Mouse (Mus musculus) hindbrain, embryonic 13.5 days (tissue): Measurements from ENCODE around the gene Nsun5. TPM values are rescaled to one million over a fixed set of nuclear protein-coding genes. Genes with fewer than 3 reads are reported as not detected.

Experiments
- ATAC-seq: fragments of 200-750 bp; cut with Nextera tagmentation; 2 replicates; pipeline ENCODE4 v1.8.0; 2017; ENCODE audit warnings: moderate TSS enrichment; ENCODE audit not compliant: low FRiP score
- H3K27ac ChIP-seq: fragments of 300-500 bp; sonication (generic); 2 replicates; pipeline ENCODE4 v1.5.1; 2015; ENCODE audit warnings: inconsistent platforms, mild to moderate bottlenecking, moderate library complexity
- H3K27me3 ChIP-seq: fragments of 300-500 bp; sonication (generic); 2 replicates; pipeline ENCODE4 v1.6.1; 2015; ENCODE audit warnings: mild to moderate bottlenecking, inconsistent platforms
- H3K36me3 ChIP-seq: fragments of 300-500 bp; sonication (generic); 2 replicates; pipeline ENCODE4 v1.6.1; 2015; ENCODE audit warnings: mild to moderate bottlenecking, inconsistent platforms
- H3K4me1 ChIP-seq: fragments of 300-500 bp; sonication (generic); replicated peaks from 2 replicates; pipeline ENCODE4 v1.6.1; 2015; ENCODE audit warnings: inconsistent platforms
- H3K4me2 ChIP-seq: fragments of 300-500 bp; sonication (generic); 2 replicates; pipeline ENCODE4 v1.6.1; 2015; ENCODE audit warnings: inconsistent platforms, mild to moderate bottlenecking, moderate library complexity
- H3K4me3 ChIP-seq: fragments of 300-500 bp; sonication (generic); 2 replicates; pipeline ENCODE4 v1.5.1; 2015; ENCODE audit warnings: mild to moderate bottlenecking, inconsistent platforms
- H3K9ac ChIP-seq: fragments of 300-500 bp; sonication (generic); 2 replicates; pipeline ENCODE4 v1.6.1; 2015; ENCODE audit warnings: mild to moderate bottlenecking, inconsistent platforms
- H3K9me3 ChIP-seq: fragments of 300-500 bp; sonication (generic); 2 replicates; pipeline ENCODE4 v1.6.1; 2016; ENCODE audit warnings: inconsistent platforms
- WGBS: fragments of 180-500 bp; shearing (Covaris S2); methylation state at CpG from one replicate; pipeline ENCODE4 v1.1.7; 2015; 5-methylcytosine and 5-hydroxymethylcytosine counted together
- polyA plus RNA-seq: library from polyadenylated mRNA; unstranded; fragments of >200 nt; fragmentation: Nextera tagmentation; extraction: Ambion mirVana; gene quantifications from 2 replicates; pipeline ENCODE4 v1.2.1, GENCODE M21; 2015

Nsun5 gene
- 31.1 and 31.2 TPM in 2 replicates for polyA plus RNA-seq

DNA sequence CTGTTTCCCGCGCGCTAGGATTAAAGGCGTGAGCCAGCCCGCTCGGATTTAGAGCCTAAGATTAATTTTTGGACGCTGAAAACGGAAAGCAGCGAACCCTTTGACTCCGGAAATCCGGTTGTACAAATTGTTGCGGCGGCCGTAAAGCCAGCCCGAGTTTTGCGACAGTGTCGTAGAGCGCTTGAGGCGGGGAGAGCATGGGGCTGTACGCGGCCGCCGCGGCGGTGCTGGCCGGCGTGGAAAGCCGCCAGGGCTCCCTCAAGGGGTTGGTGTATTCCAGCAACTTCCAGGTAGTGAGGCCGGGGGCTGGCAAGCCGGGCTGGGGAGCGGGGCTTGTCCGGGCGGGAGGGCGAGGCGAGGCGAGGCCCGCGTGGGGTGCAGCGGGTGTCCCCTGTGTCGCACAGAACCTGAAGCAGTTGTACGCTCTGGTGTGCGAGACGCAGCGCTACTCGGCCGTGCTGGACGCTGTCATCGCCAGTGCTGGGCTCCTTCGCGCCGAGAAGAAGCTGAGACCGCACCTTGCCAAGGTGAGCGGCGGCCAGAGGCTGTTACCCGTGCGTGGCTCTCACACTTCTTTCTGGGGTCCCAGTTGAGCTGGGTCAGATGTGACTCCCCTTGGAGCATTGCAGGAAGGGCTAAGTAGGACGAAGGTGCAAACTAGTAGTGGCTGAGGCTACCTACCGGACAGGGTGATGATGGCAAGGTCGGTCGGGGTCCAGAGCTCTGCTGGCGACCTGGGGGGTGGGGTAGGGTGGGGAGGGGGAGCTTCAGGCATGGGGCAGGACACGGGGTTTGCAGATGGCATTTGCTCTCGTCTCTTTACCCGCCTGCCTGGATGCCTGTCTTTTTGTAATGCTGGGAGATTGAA lies at the start of gene Nsun5:
TSS of gene Nsun5 (plus strand) at position 167 of the 868 bp plus-strand sequence.
- Histone ChIP-seq H3K36me3 (peaks cover 37% of the 10 kb centered on the region), H3K4me1 (peaks cover 20% of the 10 kb centered on the region), H3K27ac (peak within 1 kb of the TSS; percentile 81), H3K27me3 (0 out of 2 replicates have a peak, but pooled peaks cover 7% of the 10 kb centered on the region), H3K4me2 (peak within 1 kb of the TSS; percentile 88), H3K4me3 (peak within 1 kb of the TSS; percentile 97), H3K9me3 (no peaks in the 10 kb centered on the region), H3K9ac (peak within 1 kb of the TSS; percentile 93)
- WGBS = under 1% methylated on average over 64 of the region's 64 CpGs
- peak; percentile 84 for ATAC-seq

DNA sequence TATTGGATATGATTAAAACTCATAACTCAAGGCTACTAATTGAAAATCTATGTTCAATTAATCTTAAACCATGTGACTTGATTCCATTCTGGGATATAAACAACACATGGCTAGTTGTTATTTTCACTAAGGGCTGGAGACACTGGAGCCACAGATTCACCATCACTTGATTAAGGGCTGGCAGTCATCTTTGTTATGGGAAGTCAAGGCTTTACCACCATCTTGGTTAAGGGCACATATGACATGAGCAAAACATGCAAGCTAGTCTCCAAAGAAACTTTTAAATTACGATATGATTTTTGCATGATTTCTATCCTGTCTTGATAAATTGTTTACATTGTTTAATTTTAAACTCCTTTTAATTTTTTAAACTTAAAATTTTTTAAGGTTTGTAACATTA lies 47.6 kb upstream of the Nsun5 start:
- Histone ChIP-seq H3K27me3 (no peaks in the 10 kb centered on the region), H3K27ac (no peak overlapping the region), H3K9me3 (no peaks in the 10 kb centered on the region), H3K4me1 (no peaks in the 10 kb centered on the region), H3K36me3 (no peaks in the 10 kb centered on the region), H3K9ac (no peak overlapping the region), H3K4me3 (no peak overlapping the region), H3K4me2 (no peak overlapping the region)
- WGBS = 87% methylated on average over 1 of the region's 1 CpGs
- no peak for ATAC-seq

DNA sequence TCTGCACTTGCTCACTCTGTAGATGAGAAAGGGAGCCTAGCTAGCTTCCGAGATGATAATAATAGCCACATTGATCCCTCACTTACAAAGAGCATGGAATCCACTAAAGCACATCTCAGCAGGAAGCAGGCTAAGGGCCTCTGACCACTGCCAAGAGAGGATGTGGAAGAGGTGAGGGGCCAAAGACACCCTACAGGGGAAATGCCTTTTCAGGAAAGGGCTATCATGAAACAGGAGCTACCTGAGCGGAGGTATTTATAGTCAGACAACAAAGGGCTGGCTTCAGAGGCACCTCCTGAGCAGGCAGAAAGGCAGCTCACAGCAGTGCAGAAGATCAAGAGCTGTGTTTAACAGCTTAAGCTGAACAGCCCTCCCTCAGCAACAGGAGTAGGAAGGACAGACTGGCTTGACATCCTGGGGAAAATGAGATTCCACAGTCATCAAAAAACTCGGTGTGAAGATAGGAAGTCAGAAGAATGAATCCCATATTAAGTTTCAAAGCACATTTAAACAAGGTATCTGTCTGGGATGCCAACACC lies 43.6 kb upstream of the Nsun5 start:
- ATAC-seq = no peak
- Histone ChIP-seq H3K36me3 (no peaks in the 10 kb centered on the region), H3K4me2 (no peak overlapping the region), H3K4me3 (no peak overlapping the region), H3K4me1 (no peaks in the 10 kb centered on the region), H3K9ac (0 out of 2 replicates have a peak overlapping the region, but pooled peaks have one; percentile 5), H3K27me3 (no peaks in the 10 kb centered on the region), H3K9me3 (no peaks in the 10 kb centered on the region), H3K27ac (no peak overlapping the region)
- 16% methylated on average over 3 of the region's 3 CpGs for WGBS

DNA sequence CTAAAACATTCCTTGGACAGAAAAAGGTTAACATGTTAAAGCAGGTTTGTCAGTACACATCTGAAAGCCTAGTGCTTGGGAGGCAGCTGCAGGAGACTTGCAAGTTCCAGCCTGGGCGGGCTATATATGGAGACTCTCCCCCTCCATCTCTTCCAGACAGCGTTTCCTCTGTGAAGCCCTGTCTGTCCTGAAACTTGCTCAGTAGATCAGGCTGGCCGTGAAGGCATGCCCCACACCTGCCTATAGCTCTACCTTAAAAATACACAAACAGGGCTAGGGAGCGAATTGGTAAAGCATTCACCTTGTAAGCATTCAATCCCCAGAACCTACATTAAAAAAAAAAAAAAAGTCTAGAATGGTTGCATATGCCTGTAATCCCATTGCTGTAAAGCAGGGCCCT lies 40.3 kb upstream of the Nsun5 start:
- H3K4me3 ChIP-seq = no peak overlapping the region
- H3K9ac ChIP-seq = no peak overlapping the region
- no peaks in the 10 kb centered on the region for H3K4me1 ChIP-seq
- no peak overlapping the region for H3K27ac ChIP-seq
- no peaks in the 10 kb centered on the region for H3K27me3 ChIP-seq
- H3K4me2 ChIP-seq = no peak overlapping the region
- H3K9me3 ChIP-seq = no peaks in the 10 kb centered on the region
- ATAC-seq = no peak
- 86% methylated on average over 4 of the region's 4 CpGs for WGBS
- no peaks in the 10 kb centered on the region for H3K36me3 ChIP-seq

DNA sequence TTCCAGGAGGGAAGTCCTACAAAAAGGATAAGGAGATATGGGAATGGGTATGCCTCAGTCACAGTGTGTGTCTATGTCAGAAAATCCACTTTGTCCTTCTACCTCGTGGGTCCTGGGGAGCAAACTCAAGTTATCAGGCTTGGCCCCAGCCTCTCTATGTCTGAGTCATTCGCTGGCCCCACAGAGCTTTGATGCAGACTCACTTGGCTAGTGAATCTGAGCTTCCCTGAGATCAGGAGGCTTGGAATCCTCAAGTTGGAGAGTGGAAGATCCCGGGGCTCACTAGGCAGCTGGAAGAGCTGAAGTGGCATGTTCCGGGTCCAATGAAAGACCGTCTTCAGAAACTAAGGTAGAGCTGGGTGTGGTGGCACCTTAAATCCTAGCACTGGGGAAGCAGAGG lies 39.6 kb upstream of the Nsun5 start:
- Histone ChIP-seq H3K4me1 (no peaks in the 10 kb centered on the region), H3K9ac (no peak overlapping the region), H3K27me3 (no peaks in the 10 kb centered on the region), H3K4me2 (no peak overlapping the region), H3K9me3 (no peaks in the 10 kb centered on the region), H3K36me3 (no peaks in the 10 kb centered on the region), H3K27ac (no peak overlapping the region), H3K4me3 (no peak overlapping the region)
- 86% methylated on average over 5 of the region's 5 CpGs for WGBS
- no peak for ATAC-seq

DNA sequence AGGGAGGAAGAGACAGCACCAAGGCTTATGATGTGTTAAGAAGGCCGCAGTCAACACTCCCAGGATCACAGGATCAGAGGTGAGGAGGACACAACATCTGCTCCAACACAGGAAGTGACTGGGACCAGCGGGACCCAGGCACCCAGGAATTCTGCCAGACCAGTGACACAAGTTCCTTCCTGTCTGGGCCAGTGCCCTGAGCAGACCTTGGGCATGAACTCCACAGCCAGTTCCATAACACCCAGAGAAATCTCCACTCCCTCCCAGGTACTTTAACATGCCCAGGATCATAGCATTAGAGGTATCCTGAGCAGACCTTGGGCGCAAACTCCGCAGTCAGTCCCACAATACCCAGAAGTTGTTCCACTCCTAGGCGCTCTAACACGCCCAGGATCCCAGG lies 38.6 kb upstream of the Nsun5 start:
- Histone ChIP-seq H3K36me3 (no peaks in the 10 kb centered on the region), H3K4me2 (no peak overlapping the region), H3K27me3 (no peaks in the 10 kb centered on the region), H3K4me3 (no peak overlapping the region), H3K27ac (no peak overlapping the region), H3K9me3 (no peaks in the 10 kb centered on the region), H3K9ac (no peak overlapping the region), H3K4me1 (no peaks in the 10 kb centered on the region)
- WGBS = 91% methylated on average over 6 of the region's 6 CpGs
- ATAC-seq = no peak

DNA sequence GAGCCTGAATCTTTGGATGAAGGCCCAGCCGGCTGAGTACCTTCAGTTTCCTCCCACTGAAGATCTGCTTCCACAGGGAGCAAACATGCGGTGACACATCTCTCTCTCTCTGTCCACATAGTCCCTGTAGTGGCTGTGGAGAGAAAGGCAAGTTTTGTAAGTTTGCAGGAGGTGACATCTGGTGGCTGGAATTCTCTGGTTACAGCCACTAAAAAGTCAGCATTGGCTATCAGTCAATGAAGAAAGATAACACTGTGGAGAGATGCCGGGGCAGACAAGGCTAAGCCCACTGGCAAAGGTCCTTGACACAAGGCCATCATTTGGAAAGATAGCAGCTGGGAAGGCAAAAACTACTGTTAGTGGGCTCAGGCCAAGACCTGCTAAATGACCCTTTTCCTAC lies 32.2 kb upstream of the Nsun5 start:
- H3K4me3 ChIP-seq = no peak overlapping the region
- no peaks in the 10 kb centered on the region for H3K36me3 ChIP-seq
- H3K9ac ChIP-seq = no peak overlapping the region
- H3K27me3 ChIP-seq = no peaks in the 10 kb centered on the region
- H3K9me3 ChIP-seq = no peaks in the 10 kb centered on the region
- no peak overlapping the region for H3K4me2 ChIP-seq
- WGBS = 72% methylated on average over 3 of the region's 3 CpGs
- H3K27ac ChIP-seq = no peak overlapping the region
- no peaks in the 10 kb centered on the region for H3K4me1 ChIP-seq
- no peak for ATAC-seq

DNA sequence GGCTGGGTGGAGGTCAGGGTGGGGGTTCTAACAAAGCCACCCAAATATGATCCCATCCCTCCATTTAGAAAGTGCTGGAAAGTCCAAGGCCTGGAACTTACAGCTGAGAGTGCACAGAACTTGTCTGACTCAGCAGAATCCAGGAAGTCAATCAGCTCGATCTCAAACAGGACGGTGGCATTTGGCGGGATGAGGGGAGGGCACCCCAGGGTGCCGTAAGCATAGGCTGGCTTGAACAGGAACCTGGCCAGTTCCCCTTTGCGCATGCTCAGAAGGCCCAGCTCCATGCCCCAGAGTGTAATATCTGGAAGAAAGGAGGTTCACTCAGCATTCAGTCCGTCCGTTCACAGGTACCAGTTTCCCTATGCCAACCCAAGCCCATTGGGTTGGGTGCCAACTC lies 23.8 kb upstream of the Nsun5 start:
- H3K27me3 ChIP-seq = peaks cover 4% of the 10 kb centered on the region; the same call in 1 of the 2 replicates
- no peaks in the 10 kb centered on the region for H3K9me3 ChIP-seq
- H3K27ac ChIP-seq = no peak overlapping the region
- no peaks in the 10 kb centered on the region for H3K4me1 ChIP-seq
- H3K4me3 ChIP-seq = no peak overlapping the region
- H3K9ac ChIP-seq = no peak overlapping the region
- no peak for ATAC-seq
- WGBS = 67% methylated on average over 7 of the region's 7 CpGs
- no peak overlapping the region for H3K4me2 ChIP-seq
- no peaks in the 10 kb centered on the region for H3K36me3 ChIP-seq

DNA sequence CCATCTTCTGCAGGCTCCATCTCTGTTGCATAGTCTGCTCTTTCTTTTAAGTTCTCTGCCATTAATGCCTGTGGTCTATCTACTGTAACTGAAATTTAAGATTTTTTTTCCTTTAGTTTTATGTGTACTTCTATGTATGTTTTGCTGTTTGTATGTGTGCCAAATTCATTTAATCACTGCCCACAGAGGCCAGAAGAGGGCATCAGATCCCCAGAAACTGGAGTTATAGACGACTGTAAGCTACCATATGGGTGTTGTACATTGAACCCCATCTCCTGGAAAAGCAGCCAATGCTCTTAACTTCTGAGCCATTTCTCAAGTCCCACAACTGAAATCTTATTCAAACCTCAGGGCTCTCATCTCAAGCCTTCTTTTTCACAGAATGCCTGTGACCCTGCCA lies 23.3 kb upstream of the Nsun5 start:
- Histone ChIP-seq H3K4me2 (no peak overlapping the region), H3K4me3 (no peak overlapping the region), H3K27ac (no peak overlapping the region), H3K9ac (no peak overlapping the region), H3K36me3 (no peaks in the 10 kb centered on the region), H3K27me3 (peaks cover 4% of the 10 kb centered on the region; the same call in 1 of the 2 replicates), H3K4me1 (no peaks in the 10 kb centered on the region), H3K9me3 (no peaks in the 10 kb centered on the region)
- 22% methylated on average over 1 of the region's 1 CpGs for WGBS
- ATAC-seq = no peak

DNA sequence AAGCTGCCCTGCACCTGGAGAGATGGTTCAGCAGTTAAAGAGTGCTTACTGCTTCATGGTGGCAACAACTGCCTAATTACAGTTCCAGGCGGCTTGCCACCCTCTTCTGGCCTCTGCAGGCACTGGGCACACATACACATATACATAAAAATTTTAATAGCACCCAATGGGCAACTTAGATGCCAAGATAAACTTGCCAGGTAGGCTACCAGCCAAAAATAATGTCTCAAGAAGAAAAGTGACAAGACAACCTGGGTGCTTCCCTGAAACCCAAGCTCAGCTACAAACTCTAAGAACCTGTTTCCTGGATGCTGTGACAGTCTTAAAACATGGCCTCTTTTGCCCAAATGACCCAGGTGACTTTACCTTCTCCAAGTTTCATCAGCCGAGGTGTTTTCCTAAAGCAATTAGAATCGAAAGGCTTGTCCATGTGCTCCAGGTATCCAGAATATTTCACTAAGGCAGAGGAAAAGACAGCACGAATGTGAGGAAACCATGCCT lies 22.2 kb upstream of the Nsun5 start:
- WGBS = 68% methylated on average over 4 of the region's 4 CpGs
- ATAC-seq = no peak

DNA sequence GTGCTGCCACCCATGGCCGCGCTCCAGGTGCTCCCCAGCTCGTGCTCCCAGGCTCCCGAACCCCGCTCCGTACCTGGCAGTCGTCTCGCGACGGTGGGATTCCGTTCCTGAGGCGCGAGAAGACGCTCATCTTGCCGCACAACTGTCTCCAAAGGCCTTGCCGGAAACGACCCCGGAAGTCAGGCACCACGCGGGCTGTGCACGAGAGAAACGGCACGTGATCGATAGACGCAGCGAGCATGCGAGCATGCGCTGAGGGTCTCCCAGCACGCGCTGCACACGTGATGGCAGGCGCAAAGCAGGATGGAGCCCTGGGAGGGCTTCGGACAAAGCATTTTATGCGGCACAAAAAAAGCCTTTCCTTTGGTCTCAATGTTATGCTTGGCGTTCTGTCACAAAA lies 19.9 kb upstream of the Nsun5 start, which contains the start of gene Fkbp6:
TSS of gene Fkbp6 (minus strand) at position 183 of the 400 bp plus-strand sequence.
- peaks cover 21% of the 10 kb centered on the region for H3K27me3 ChIP-seq
- no peaks in the 10 kb centered on the region for H3K36me3 ChIP-seq
- H3K4me1 ChIP-seq = no peaks in the 10 kb centered on the region
- H3K4me2 ChIP-seq = no peak within 1 kb of the TSS
- 90% methylated on average over 35 of the region's 35 CpGs for WGBS
- H3K9ac ChIP-seq = no peak within 1 kb of the TSS
- ATAC-seq = no peak
- no peak within 1 kb of the TSS for H3K27ac ChIP-seq
- H3K9me3 ChIP-seq = no peaks in the 10 kb centered on the region
- no peak within 1 kb of the TSS for H3K4me3 ChIP-seq

More for the DNA sequence above, 22.2 kb upstream of the Nsun5 start:
- Histone ChIP-seq H3K4me2 (no peak overlapping the region), H3K9me3 (no peaks in the 10 kb centered on the region), H3K27me3 (peaks cover 6% of the 10 kb centered on the region; the same call in 1 of the 2 replicates), H3K9ac (no peak overlapping the region), H3K4me1 (no peaks in the 10 kb centered on the region), H3K4me3 (no peak overlapping the region), H3K27ac (no peak overlapping the region), H3K36me3 (no peaks in the 10 kb centered on the region)

DNA sequence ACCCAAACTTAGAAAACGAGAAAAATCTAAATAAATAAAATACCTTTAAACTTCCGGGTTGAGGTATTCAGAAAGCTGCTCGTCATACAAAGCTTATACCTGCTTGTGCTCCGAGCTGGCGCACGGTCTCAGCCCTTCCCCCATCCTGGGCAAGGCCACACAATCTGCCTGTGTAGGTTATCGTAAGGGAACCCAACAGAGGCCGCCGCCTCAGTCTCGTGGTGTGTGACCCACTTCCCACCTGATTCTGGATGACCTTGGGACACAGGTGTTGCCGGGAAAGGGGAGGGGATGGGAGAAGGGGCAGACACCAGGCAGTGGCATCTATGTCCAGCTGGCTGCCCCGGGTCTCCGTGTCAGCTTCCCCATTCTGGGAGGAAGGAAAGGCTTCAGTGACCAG lies 18.1 kb upstream of the Nsun5 start:
- Histone ChIP-seq H3K4me2 (no peak overlapping the region), H3K4me3 (no peak overlapping the region), H3K36me3 (no peaks in the 10 kb centered on the region), H3K9ac (no peak overlapping the region), H3K4me1 (no peaks in the 10 kb centered on the region), H3K27ac (no peak overlapping the region), H3K9me3 (no peaks in the 10 kb centered on the region), H3K27me3 (peaks cover 22% of the 10 kb centered on the region)
- 90% methylated on average over 13 of the region's 13 CpGs for WGBS
- ATAC-seq = no peak
